Mouse (Mus musculus): Measurements from ENCODE around the gene Nfix. TPM values are rescaled to one million over a fixed set of nuclear protein-coding genes. Genes with fewer than 3 reads are reported as not detected.

Nfix gene
- polyA plus RNA-seq, 1 experiment from 2014 or later = 16.3 TPM

Other genes starting within 250 kb of the Nfix start
- 36.4 and 43.8 TPM in 2 replicates for gene Ier2, start 137.5 kb downstream of the Nfix start, polyA plus RNA-seq (2014; fragmentation: Nextera tagmentation; extraction: Ambion mirVana)
- 46.1 and 50.0 TPM in 2 replicates for gene Trmt1, start 114.0 kb downstream of the Nfix start, polyA plus RNA-seq (2014; fragmentation: Nextera tagmentation; extraction: Ambion mirVana)
- gene Nacc1, start 112.5 kb downstream of the Nfix start, polyA plus RNA-seq (2014; fragmentation: Nextera tagmentation; extraction: Ambion mirVana) = 15.1 and 17.4 TPM in 2 replicates
- gene Lyl1, start 98.9 kb downstream of the Nfix start, polyA plus RNA-seq (2014; fragmentation: Nextera tagmentation; extraction: Ambion mirVana) = 12.1 and 13.7 TPM in 2 replicates
- gene G430095P16Rik, start 77.3 kb downstream of the Nfix start, polyA plus RNA-seq (2014; fragmentation: Nextera tagmentation; extraction: Ambion mirVana) = 5.2 and 5.9 TPM in 2 replicates
- 5.9 and 6.6 TPM in 2 replicates for gene Dand5, start 22.5 kb upstream of the Nfix start, polyA plus RNA-seq (2014; fragmentation: Nextera tagmentation; extraction: Ambion mirVana)
- 49.9 and 53.0 TPM in 2 replicates for gene Gadd45gip1, start 31.2 kb upstream of the Nfix start, polyA plus RNA-seq (2014; fragmentation: Nextera tagmentation; extraction: Ambion mirVana)
- 122 and 125 TPM in 2 replicates for gene Rad23a, start 40.3 kb upstream of the Nfix start, polyA plus RNA-seq (2014; fragmentation: Nextera tagmentation; extraction: Ambion mirVana)
- 500 and 527 TPM in 2 replicates for gene Calr, start 46.6 kb upstream of the Nfix start, polyA plus RNA-seq (2014; fragmentation: Nextera tagmentation; extraction: Ambion mirVana)
- gene Farsa, start 56.6 kb upstream of the Nfix start, polyA plus RNA-seq (2014; fragmentation: Nextera tagmentation; extraction: Ambion mirVana) = 47.6 and 50.7 TPM in 2 replicates
- gene Syce2, start 71.8 kb upstream of the Nfix start, polyA plus RNA-seq (2014; fragmentation: Nextera tagmentation; extraction: Ambion mirVana) = 23.7 and 25.2 TPM in 2 replicates
- 34.0 and 38.6 TPM in 2 replicates for gene Gcdh, start 93.6 kb upstream of the Nfix start, polyA plus RNA-seq (2014; fragmentation: Nextera tagmentation; extraction: Ambion mirVana)
- gene Klf1, start 101.6 kb upstream of the Nfix start, polyA plus RNA-seq (2014; fragmentation: Nextera tagmentation; extraction: Ambion mirVana) = 1.8 and 2.5 TPM in 2 replicates
- gene Dnase2a, start 108.2 kb upstream of the Nfix start, polyA plus RNA-seq (2014; fragmentation: Nextera tagmentation; extraction: Ambion mirVana) = 4.5 and 5.5 TPM in 2 replicates
- 0.08 and 0.23 TPM in 2 replicates for gene Mast1, start 137.0 kb upstream of the Nfix start, polyA plus RNA-seq (2014; fragmentation: Nextera tagmentation; extraction: Ambion mirVana)
- 0.12 TPM in 1 of 2 replicates, not detected in the other for gene Rtbdn, start 146.6 kb upstream of the Nfix start, polyA plus RNA-seq (2014; fragmentation: Nextera tagmentation; extraction: Ambion mirVana)
- gene Gm49661, start 169.1 kb upstream of the Nfix start, polyA plus RNA-seq (2014; fragmentation: Nextera tagmentation; extraction: Ambion mirVana) = not detected in 2 replicates
- gene Prdx2, start 169.2 kb upstream of the Nfix start, polyA plus RNA-seq (2014; fragmentation: Nextera tagmentation; extraction: Ambion mirVana) = 792 and 804 TPM in 2 replicates
- gene Rnaseh2a, start 169.4 kb upstream of the Nfix start, polyA plus RNA-seq (2014; fragmentation: Nextera tagmentation; extraction: Ambion mirVana) = 71.8 and 80.8 TPM in 2 replicates
- 10.1 and 10.9 TPM in 2 replicates for gene Junb, start 178.4 kb upstream of the Nfix start, polyA plus RNA-seq (2014; fragmentation: Nextera tagmentation; extraction: Ambion mirVana)
- gene Hook2, start 190.3 kb upstream of the Nfix start, polyA plus RNA-seq (2014; fragmentation: Nextera tagmentation; extraction: Ambion mirVana) = 5.0 and 5.1 TPM in 2 replicates
- gene Best2, start 214.2 kb upstream of the Nfix start, polyA plus RNA-seq (2014; fragmentation: Nextera tagmentation; extraction: Ambion mirVana) = not detected in 2 replicates
- 91.5 and 109 TPM in 2 replicates for gene Asna1, start 224.9 kb upstream of the Nfix start, polyA plus RNA-seq (2014; fragmentation: Nextera tagmentation; extraction: Ambion mirVana)
- gene Trir, start 226.5 kb upstream of the Nfix start, polyA plus RNA-seq (2014; fragmentation: Nextera tagmentation; extraction: Ambion mirVana) = 92.0 and 95.9 TPM in 2 replicates
- gene Tnpo2, start 236.6 kb upstream of the Nfix start, polyA plus RNA-seq (2014; fragmentation: Nextera tagmentation; extraction: Ambion mirVana) = 13.0 and 15.2 TPM in 2 replicates